Mouse (Mus musculus) kidney, postnatal 25 days (tissue): Measurements from ENCODE around the gene Adam23.
A peak's percentile ranks its signal among the peaks of the same experiment; 100 is the strongest.
"Not testable (repeated sequence)": the region's sequence is repeated elsewhere in the genome, so short reads cannot be mapped to it uniquely, and the experiment has no call there.

Experiments
- DNase-seq, 2 experiments: peaks; one replicate each; pipeline ENCODE4 v3.0.0; 2021; ENCODE audit warnings: mixed read lengths in 2 of 2

Adam23 gene

DNA sequence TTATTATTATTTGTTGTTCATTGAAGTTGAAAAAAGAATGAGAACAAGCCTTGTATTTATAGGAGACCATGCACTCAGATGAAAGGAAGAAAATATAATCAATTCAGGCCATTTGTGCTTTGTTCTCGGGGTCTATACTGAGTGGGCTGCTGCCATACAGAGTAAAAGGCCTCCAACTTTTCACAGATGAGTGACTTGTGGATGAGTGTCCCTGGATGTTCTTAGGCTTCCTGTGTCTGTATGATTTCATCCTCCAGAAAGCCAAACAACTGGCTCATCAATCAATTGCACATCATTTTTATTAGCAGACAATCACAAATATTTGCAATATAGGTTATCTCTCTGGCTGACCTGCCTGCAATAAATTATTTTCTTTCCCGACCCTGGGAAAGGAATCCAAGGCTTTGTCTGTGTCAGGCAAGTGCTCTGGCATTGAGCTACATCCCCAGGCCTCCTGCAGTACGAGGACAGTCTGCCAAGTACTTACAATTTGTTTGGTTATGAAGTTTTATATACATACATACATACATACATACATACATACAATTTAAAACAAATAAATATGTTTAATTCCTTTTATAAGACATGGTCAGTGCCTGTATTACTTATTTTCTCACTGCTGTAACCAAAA is 158.3 kb downstream of the Adam23 start:
- DNase-seq = no peak

DNA sequence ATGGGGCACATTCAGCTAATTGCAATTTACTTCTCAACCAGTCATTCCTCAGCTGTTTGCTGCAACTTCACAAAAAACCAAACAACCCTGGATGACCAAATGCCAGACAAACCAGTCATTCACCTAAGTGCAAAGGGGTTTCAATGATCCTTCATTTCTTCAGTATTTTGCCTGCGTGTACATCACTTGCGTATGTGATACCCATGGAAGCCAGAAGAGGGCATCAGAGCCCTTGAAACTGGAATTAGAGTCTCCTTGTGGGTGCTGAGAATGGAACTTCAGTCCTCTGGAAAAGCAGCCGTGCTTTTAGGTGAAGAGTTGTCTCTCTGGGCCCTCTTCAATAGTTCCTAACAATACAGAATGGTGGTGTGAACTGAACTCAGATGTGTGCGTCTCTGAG is 163.9 kb downstream of the Adam23 start:
- no peak for DNase-seq

DNA sequence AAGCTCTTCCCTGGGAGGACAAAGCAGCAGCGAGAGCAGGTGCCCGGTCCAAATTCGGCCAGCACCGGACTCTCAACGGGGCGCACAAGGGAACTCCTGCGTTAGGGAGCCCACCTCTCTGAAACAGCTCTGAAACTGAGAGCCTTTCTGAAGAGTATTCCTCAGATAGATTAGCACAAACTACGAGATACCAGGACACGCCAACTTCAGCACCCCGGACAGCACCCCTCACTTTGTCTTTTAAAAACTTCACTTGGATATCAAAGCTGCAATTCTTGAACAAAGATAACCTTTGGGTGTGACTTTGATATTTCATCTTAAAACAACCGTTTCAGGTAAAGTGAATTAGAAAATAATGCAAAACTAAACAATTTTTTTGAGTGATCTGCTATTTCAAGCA is 168.9 kb downstream of the Adam23 start:
- DNase-seq = peak; percentile 43 to 58

DNA sequence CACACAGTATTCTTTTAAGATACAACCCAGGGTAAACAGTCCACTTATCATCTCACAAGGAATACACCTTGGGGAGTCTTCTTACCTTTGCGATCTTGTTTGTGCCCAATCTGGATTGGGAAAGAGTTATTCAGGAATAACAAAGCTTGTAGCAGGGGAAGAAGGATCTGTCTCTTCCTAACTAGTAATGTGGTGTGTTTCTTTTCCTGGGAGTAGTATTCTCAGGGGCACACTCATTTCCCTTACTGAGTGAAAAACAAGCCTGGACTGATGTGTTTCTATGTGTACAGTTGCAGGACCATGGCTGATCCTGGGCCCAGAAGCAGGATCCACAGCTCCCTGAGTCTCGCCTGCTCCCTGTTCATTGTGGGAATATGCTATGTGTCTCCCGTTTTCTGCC is 170.0 kb downstream of the Adam23 start, which contains the start of gene Gm39653:
TSS of gene Gm39653 (plus strand) at position 301 of the 400 bp plus-strand sequence.
- DNase-seq = no peak

DNA sequence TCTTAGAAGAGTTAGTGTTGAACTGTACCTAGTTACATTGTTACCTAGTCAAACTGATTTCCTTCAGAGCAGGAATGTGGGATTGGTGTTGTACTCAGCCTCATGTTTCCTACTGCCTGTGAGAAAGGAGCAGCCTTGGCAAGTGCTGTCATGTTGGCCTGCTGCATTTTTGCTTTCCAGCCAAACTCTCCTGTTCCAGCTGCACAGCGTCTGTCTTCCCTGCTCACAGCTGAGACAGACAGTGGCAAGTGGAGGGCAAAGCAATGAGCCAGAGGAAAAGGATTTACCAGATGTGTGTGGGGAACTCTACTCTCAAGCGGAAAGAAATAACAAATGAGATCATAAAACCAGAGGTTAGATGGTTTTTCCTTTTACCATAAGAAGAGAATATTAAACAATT is 182.5 kb downstream of the Adam23 start:
- DNase-seq = no peak

DNA sequence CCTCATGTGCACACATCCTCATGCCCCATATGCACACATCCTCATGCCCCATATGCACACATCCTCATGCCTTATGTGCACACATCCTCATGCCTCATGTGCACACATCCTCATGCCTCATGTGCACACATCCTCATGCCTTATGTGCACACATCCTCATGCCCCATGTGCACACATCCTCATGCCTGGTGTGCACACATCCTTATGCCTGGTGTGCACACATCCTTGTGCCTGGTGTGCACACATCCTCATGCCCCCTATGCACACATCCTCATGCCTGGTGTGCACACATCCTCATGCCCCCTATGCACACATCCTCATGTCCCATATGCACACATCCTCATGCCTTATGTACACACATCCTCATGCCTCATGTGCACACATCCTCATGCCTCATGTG is 184.7 kb downstream of the Adam23 start:
- not testable (repeated sequence) for DNase-seq

DNA sequence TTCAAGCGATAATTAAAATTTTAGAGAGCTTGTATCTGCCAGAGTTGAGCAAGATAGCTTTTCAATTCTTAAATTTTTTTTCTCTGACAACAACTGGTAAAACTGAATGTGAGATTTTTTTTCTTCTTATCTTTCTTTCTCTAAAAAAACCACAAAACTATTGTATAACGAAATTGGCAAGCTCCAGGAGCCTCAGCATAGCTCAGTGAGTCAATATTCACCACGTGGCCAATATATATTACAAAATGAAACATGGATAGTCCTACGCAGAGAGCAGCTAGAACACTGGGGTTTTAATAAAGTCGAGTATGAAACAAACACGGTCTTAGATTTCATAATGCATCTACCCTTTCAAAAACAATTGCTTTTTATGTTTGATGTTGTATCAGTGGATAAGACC is 194.2 kb downstream of the Adam23 start:
- no peak for DNase-seq
